13 mouse cellular contexts compared by ENCODE assay signal in genomic region chr19:45445253-45445933, GRCm38 (mm10).
DNase-seq lines count a peak whose midpoint lies in the region; ATAC-seq and TF ChIP-seq lines count a peak whose summit lies in the region.
"Had no signal": no experiment of that assay in that cellular context is flagged by ENCODE, and none has a peak within 500 bp of the region (broad histone marks: within the 10 kb centered on the region; RNA-seq: fewer than 3 reads in every experiment).

No protein-coding gene starts in this region.

- WGBS in hindbrain, embryonic 12.5 days, result 78% methylated on average over 6 of the region's 6 CpGs
- 74% methylated on average over 6 of the region's 6 CpGs for WGBS in hindbrain, embryonic 10.5 days
- WGBS in bone marrow, adult 2 months, result 60% methylated on average over 6 of the region's 6 CpGs
- WGBS in liver, adult 2 months, result 34% methylated on average over 6 of the region's 6 CpGs

- peak overlapping the region; percentile 55; the same call in 1 of the 2 replicates for H3K27ac ChIP-seq in hindbrain, embryonic 12.5 days
- no peak overlapping the region; the same call in 1 of the 2 replicates for H3K27ac ChIP-seq in hindbrain, embryonic 10.5 days
- H3K27ac ChIP-seq in bone marrow, adult 2 months (ENCODE audit: control insufficient read depth, insufficient read depth, low read depth, low read length, poor library complexity), result peak overlapping the region; percentile 51; the same call in 1 of the 2 replicates
- no peak overlapping the region for H3K27ac ChIP-seq in liver, adult 2 months (replicated peaks; ENCODE audit: insufficient read depth, low read depth, low read length)

- H3K9me3 ChIP-seq in hindbrain, embryonic 12.5 days (replicated peaks), result no peaks in the 10 kb centered on the region
- no peaks in the 10 kb centered on the region for H3K9me3 ChIP-seq in hindbrain, embryonic 10.5 days
- no peaks in the 10 kb centered on the region for H3K9me3 ChIP-seq in G1E (replicated peaks)

- ATAC-seq in hindbrain, embryonic 12.5 days (ENCODE audit: low FRiP score), result no peak
- peak; percentile 93 for ATAC-seq in G1E (ENCODE audit: extremely low read depth, insufficient number of reproducible peaks, low FRiP score, poor library complexity, severe bottlenecking)

- no peaks in the 10 kb centered on the region for H3K36me3 ChIP-seq in hindbrain, embryonic 12.5 days
- H3K36me3 ChIP-seq in hindbrain, embryonic 10.5 days, result no peaks in the 10 kb centered on the region
- H3K36me3 ChIP-seq in G1E (replicated peaks), result peaks cover 4% of the 10 kb centered on the region
- no peaks in the 10 kb centered on the region for H3K36me3 ChIP-seq in liver, adult 2 months (ENCODE audit: control insufficient read depth, insufficient read depth, low read length)

- H3K4me1 ChIP-seq in hindbrain, embryonic 12.5 days, result peaks cover 34% of the 10 kb centered on the region
- H3K4me1 ChIP-seq in hindbrain, embryonic 10.5 days (replicated peaks), result peaks cover 13% of the 10 kb centered on the region
- H3K4me1 ChIP-seq in G1E (ENCODE audit: insufficient read depth, low read depth, low read length), result peaks cover 73% of the 10 kb centered on the region
- H3K4me1 ChIP-seq in bone marrow, adult 2 months (ENCODE audit: control insufficient read depth, insufficient read depth, low read length), result no peaks in the 10 kb centered on the region
- peaks cover 9% of the 10 kb centered on the region for H3K4me1 ChIP-seq in liver, adult 2 months (ENCODE audit: control insufficient read depth, insufficient read depth, low read length)

- H3K4me3 ChIP-seq in hindbrain, embryonic 12.5 days, result no peak overlapping the region
- no peak overlapping the region for H3K4me3 ChIP-seq in hindbrain, embryonic 10.5 days
- peak overlapping the region; percentile 57 for H3K4me3 ChIP-seq in G1E (ENCODE audit: low read depth, low read length)
- peak overlapping the region; percentile 34 for H3K4me3 ChIP-seq in bone marrow, adult 2 months (replicated peaks; ENCODE audit: control insufficient read depth, low read depth, low read length)
- no peak overlapping the region for H3K4me3 ChIP-seq in liver, adult 2 months (ENCODE audit: insufficient read depth, low read depth, low read length)

- no peak for DNase-seq in hindbrain, embryonic 10.5 days (ENCODE audit: low spot score)
- DNase-seq in G1E (ENCODE audit: low spot score), result peak; percentile 44
- DNase-seq in liver, adult 2 months (ENCODE audit: extremely low read depth, low read depth, low spot score), result peak; percentile 19
- DNase-seq in embryo, embryonic 10.5 days (ENCODE audit: low spot score), result no peak
- DNase-seq in layer of hippocampus, adult 18-20 months (ENCODE audit: low spot score in 2 of 2), result no peak
- DNase-seq in ovary, adult 18-20 months (ENCODE audit: low spot score), result no peak
- DNase-seq: cerebellum, adult 11-12 months; kidney, adult 18-20 months; lung, adult 2 months; midbrain, embryonic 14.5 days; thymus, postnatal 14 days had no signal

- H3K9ac ChIP-seq in hindbrain, embryonic 12.5 days, result no peak overlapping the region
- no peak overlapping the region for H3K9ac ChIP-seq in liver, adult 2 months (ENCODE audit: low read depth, low read length)

- no peak for TF ChIP-seq CTCF in G1E (IDR thresholded peaks at IDR 0.05; ENCODE audit: low read depth, low read length)
- no peak for TF ChIP-seq CTCF in bone marrow, adult 2 months (IDR thresholded peaks at IDR 0.05; ENCODE audit: control insufficient read depth, insufficient read depth, low read length)
- no peak for TF ChIP-seq CTCF in liver, adult 2 months (IDR thresholded peaks at IDR 0.05; ENCODE audit: low read depth, low read length)

- no peak overlapping the region for H3K4me2 ChIP-seq in hindbrain, embryonic 12.5 days (replicated peaks)

- no peak for TF ChIP-seq POLR2A in bone marrow, adult 2 months (IDR thresholded peaks at IDR 0.05; ENCODE audit: borderline replicate concordance, control insufficient read depth, low read depth, low read length)
- TF ChIP-seq POLR2A in liver, adult 2 months (IDR thresholded peaks at IDR 0.05; ENCODE audit: extremely low read depth, insufficient read depth, low read length), result no peak

- H3K79me2 ChIP-seq in liver, adult 2 months (ENCODE audit: control insufficient read depth, insufficient read depth, low read length), result peaks cover 4% of the 10 kb centered on the region; the same call in 1 of the 2 replicates

- peaks cover 7% of the 10 kb centered on the region for H3K27me3 ChIP-seq in hindbrain, embryonic 12.5 days
- peaks cover 52% of the 10 kb centered on the region for H3K27me3 ChIP-seq in hindbrain, embryonic 10.5 days (ENCODE audit: insufficient read depth, poor library complexity, severe bottlenecking)
- no peaks in the 10 kb centered on the region for H3K27me3 ChIP-seq in G1E (ENCODE audit: insufficient read depth, low read length)
- H3K27me3 ChIP-seq in liver, adult 2 months (ENCODE audit: control insufficient read depth, insufficient read depth, low read length), result no peaks in the 10 kb centered on the region

Comparison
In these comparisons a context has a peak if more than half of its experiments do, and no peak if none do; other contexts are left out.
1. H3K27ac ChIP-seq: peak in hindbrain, embryonic 12.5 days (single experiment) and bone marrow, adult 2 months (single experiment); none in hindbrain, embryonic 10.5 days (single experiment) and liver, adult 2 months (single experiment).
2. H3K4me3 ChIP-seq: peak in G1E (single experiment) and bone marrow, adult 2 months (single experiment); none in hindbrain, embryonic 12.5 days (single experiment), hindbrain, embryonic 10.5 days (single experiment) and liver, adult 2 months (single experiment).
3. DNase-seq: peak in G1E (single experiment) and liver, adult 2 months (single experiment); none in hindbrain, embryonic 10.5 days (single experiment), embryo, embryonic 10.5 days (single experiment), layer of hippocampus, adult 18-20 months (0 of 2) and ovary, adult 18-20 months (single experiment).